Mouse (Mus musculus): ENCODE results near the gene Gch1.

Gene Gch1

GRCm38 (mm10) chr14:47205270-47205972, 16.2 kb upstream of the Gch1 start:
- no peak for DNase-seq

GRCm38 (mm10) chr14:47197340-47197739, 8.1 kb upstream of the Gch1 start:
- DNase-seq = no peak

- DNase-seq = no peak
Observed at GRCm38 (mm10) chr14:47196711-47197110, 7.5 kb upstream of the Gch1 start.

- peak; percentile 16 to 25 for DNase-seq
Observed at GRCm38 (mm10) chr14:47194096-47194495, 4.9 kb upstream of the Gch1 start.

GRCm38 (mm10) chr14:47193506-47193905, 4.3 kb upstream of the Gch1 start:
- DNase-seq = no peak

GRCm38 (mm10) chr14:47191861-47192260, 2.6 kb upstream of the Gch1 start:
- no peak for DNase-seq

DNA sequence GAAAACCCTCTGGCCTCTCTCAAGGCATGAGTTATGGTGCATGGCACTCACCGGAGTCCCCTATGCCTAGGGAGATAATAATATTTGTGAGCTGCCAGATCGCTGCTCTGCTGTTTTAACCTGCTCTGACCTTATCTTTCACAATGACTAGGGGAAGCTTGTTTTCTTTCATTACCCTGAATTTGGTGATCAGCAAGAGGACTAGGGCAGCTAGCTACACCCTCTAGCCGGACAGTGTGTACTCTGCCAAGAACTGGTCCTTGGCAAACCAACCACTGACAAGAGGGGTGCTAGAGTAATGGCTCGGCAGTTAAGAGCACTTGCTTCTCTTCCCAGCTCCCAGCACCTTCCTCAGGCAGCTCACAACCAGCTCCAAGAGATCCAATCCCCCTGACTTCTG, 1.4 kb upstream of the Gch1 start:
- no peak for DNase-seq

DNA sequence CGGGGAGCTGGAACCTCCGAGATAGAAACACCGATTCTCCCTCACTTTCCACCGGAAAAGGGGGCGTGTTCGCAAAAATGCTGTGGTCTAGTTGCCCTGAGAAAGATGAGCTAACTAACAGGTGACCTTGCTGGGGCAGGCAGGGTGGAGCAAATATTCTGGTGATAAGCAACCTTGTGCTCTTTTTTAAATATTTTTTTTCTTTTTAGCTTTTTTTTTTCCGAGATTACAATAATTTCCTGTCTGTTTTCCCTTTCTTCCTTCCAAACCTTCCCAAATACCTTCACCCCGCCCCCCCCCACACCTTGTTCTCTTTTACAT, 382 bp upstream of the Gch1 start:
- DNase-seq = no peak

DNA sequence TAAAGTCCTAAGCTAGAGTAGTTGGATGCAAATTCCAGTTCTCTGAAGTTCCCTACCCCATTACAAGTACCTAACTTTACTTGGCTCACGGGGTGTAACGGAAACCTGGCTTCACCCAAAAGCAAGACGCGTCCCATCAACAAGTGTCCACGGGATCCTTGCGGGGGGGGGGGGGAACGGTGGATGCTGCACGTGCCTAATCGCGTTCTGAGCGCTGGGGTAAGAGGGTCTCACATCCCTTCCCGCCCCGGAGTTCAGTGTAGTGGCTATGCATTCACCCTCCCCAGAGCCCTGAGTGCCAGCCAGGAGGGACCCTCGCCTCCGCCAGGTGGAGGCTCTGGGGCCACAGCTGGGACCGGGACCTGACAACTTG, 752 bp downstream of the Gch1 start:
- no peak for DNase-seq

- DNase-seq = peak; percentile 9 to 30
Observed at GRCm38 (mm10) chr14:47187666-47188360, 1.4 kb downstream of the Gch1 start.

GRCm38 (mm10) chr14:47187261-47187660, 2.0 kb downstream of the Gch1 start:
- DNase-seq = no peak

- no peak for DNase-seq
Observed at GRCm38 (mm10) chr14:47186561-47186960, 2.7 kb downstream of the Gch1 start.

DNA sequence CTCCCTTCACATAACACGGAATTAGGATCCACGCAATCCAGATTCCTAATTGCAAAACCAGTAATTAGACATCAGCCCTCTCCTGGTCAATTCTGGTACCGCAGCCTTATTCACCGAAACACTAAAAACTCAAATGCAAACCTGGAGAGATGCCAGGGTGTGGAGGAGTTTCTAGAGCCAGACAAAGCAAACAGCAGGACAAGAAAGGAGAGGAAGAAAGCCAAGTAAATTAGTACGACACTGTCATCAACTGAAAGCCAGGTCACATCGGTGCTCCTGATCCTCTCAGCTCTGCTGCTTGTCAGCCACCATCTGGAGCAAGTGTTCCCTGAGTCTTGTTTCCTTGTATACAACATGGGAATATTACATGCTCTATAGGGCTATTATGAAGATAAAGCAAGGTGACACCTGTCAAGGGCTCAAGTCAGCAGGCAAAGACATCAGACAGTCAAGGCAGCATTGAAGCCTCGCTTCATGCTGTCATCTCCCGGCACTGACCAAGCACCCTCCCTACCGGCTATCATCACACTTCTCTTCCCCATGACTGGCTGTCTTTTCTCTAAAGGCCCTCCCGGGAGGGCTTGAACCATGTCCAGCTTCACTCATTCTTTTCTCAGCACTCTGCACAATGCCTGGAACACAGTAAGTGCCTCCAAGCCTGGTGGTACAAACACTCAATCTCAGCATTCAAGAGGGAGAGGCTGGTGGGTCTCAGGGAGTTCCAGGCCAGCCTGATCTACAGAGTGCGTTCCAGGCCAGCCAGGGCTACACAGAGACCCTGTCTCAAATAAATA, 7.5 kb downstream of the Gch1 start:
- peak; percentile 80 to 84 for DNase-seq

DNA sequence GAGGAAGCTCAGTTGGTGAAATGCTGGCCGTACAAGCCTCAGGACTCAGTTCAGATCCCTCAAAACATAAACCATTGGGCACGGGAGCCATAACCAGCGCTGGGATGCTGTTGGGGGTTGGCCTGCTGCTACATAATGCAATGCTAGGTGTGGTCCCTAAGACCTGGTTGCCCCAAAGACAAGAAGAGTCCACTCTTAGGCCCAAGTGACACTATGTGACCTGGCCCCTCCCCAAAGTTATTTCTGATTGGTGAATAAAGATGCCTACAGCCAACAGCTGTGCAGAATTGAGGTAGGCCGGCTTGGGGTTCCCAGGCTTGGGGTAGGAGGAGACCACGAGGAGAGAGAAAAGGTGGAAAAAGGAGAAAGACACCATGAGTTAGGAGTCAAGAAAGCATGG, 10.4 kb downstream of the Gch1 start:
- DNase-seq = no peak

DNA sequence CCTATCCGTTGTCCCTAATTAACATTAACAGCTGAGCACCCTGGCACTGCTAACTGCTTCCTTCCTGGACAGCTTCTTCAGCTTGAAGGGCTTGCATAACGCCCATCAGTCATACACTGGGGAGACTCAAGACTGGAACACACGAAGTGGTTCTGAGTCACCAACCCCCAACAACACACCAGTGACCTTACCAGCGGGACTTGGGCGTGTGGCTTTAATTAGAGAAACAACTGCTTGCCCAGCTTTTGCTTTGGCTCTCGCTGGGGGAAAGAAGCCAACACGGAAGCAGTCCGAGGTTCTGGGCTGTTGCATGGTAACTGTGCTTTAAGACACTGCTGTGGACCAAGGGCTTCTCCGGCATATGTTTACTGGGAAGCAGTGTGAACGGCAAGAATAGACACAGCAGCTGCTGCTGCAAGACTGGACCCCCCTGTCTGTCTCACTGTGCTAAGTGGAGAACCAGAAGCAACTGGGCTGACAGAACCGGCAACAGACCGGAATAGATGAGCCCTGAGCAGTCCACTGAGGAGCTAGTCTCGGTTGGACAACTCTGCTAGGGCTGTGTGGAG, 11.3 kb downstream of the Gch1 start:
- peak; percentile 7 to 25 for DNase-seq

GRCm38 (mm10) chr14:47176226-47176625, 13.0 kb downstream of the Gch1 start:
- DNase-seq = no peak

- DNase-seq = no peak
Observed at GRCm38 (mm10) chr14:47175136-47175535, 14.1 kb downstream of the Gch1 start.

- no peak for DNase-seq
Observed at GRCm38 (mm10) chr14:47172073-47172472, 17.1 kb downstream of the Gch1 start.

- no peak for DNase-seq
Observed at GRCm38 (mm10) chr14:47170499-47171109, 18.6 kb downstream of the Gch1 start.

- no peak for DNase-seq
Observed at GRCm38 (mm10) chr14:47169677-47170410, 19.4 kb downstream of the Gch1 start.

DNA sequence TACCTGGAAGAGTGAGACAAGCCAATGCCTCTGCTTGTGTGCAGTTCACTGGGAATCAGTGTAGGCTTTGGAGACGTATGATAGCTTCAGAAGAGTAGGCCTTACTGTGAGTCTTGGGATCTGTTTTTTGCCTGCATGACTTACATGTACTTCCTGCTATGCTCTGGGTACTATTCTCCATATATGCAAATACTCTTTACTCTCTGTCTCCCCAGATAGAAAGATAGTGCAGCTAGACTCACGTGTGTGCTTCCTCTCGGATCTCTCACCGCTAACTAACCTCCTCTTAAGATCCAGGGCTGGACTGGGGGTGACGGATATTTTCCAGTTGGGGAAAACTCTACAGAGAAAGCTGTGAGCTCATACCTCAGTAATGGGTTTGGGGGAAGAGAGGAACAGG, 23.5 kb downstream of the Gch1 start:
- no peak for DNase-seq

DNA sequence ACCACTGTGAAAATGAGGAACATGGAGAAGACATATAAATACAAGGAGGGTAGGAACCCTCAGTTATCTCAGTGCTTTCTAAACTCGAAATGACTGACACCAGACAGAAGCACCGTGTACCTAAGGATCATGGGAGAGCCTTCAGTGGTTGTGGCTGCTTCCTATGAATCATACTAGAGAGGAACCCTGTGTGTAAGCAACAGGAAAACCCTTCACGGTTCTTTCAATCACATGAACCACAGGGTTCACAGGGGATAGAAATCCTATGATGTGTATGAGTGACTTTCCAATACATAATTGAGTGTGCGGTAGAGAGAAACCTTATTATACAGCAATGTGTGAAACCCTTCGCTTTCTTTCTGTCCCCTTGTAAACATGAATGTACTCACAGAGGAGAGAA, 24.1 kb downstream of the Gch1 start:
- DNase-seq = no peak

Data from kidney, postnatal 4 days (tissue).